Mouse (Mus musculus): ENCODE results near the gene Cip2a. TPM values are rescaled to one million over a fixed set of nuclear protein-coding genes. Genes with fewer than 3 reads are reported as not detected.

Gene Cip2a
- polyA plus RNA-seq (2014; fragmentation: Illumina TruSeq; extraction: RNeasy Lipid Tissue Mini Kit (QIAGEN cat#74804); ENCODE audit: low read depth, low replicate concordance) = 38.0 TPM

GRCm38 (mm10) chr16:48993559-48994342 is at the start of gene Cip2a, which contains the start of gene Dzip3:
Gene Cip2a, plus strand, starts transcription at chr16:48994185.
Gene Dzip3, minus strand, starts transcription at chr16:48994165.

GRCm38 (mm10) chr16:49057186-49057585 is 63.2 kb downstream of the Cip2a start, which contains the start of gene Myh15:
Gene Myh15, plus strand, starts transcription at chr16:49057486.

Other genes starting within 250 kb of the Cip2a start
- gene Trat1, start 222.2 kb upstream of the Cip2a start, polyA plus RNA-seq (2014; fragmentation: Illumina TruSeq; extraction: RNeasy Lipid Tissue Mini Kit (QIAGEN cat#74804); ENCODE audit: low read depth, low replicate concordance) = 0.54 TPM
- 87.3 TPM for gene Retnlb, start 177.3 kb upstream of the Cip2a start, polyA plus RNA-seq (2014; fragmentation: Illumina TruSeq; extraction: RNeasy Lipid Tissue Mini Kit (QIAGEN cat#74804); ENCODE audit: low read depth, low replicate concordance)
- gene Retnla, start 151.6 kb upstream of the Cip2a start, polyA plus RNA-seq (2014; fragmentation: Illumina TruSeq; extraction: RNeasy Lipid Tissue Mini Kit (QIAGEN cat#74804); ENCODE audit: low read depth, low replicate concordance) = 32.5 TPM
- 1.9 TPM for gene Retnlg, start 121.6 kb upstream of the Cip2a start, polyA plus RNA-seq (2014; fragmentation: Illumina TruSeq; extraction: RNeasy Lipid Tissue Mini Kit (QIAGEN cat#74804); ENCODE audit: low read depth, low replicate concordance)
- 25.9 TPM for gene Dzip3, start within 50 bp of the Cip2a start, polyA plus RNA-seq (2014; fragmentation: Illumina TruSeq; extraction: RNeasy Lipid Tissue Mini Kit (QIAGEN cat#74804); ENCODE audit: low read depth, low replicate concordance)
- not detected for gene Myh15, start 63.3 kb downstream of the Cip2a start, polyA plus RNA-seq (2014; fragmentation: Illumina TruSeq; extraction: RNeasy Lipid Tissue Mini Kit (QIAGEN cat#74804); ENCODE audit: low read depth, low replicate concordance)

Measured in sigmoid colon, adult 10 weeks (tissue).